Mouse (Mus musculus) gastrocnemius, postnatal 10 days (tissue): ENCODE results near the gene Nudt22. TPM values are rescaled to one million over a fixed set of nuclear protein-coding genes. Genes with fewer than 3 reads are reported as not detected.

Experiments used
- DNase-seq: peaks from one replicate; pipeline ENCODE4 v3.0.0; 2021; ENCODE audit warnings: mixed read lengths
- total RNA-seq, 2 experiments: library from RNA; stranded (reverse); gene quantifications; 2 replicates each; pipeline ENCODE4 v1.2.3; 2021

Nudt22 gene
- total RNA-seq, 2 experiments from 2014 or later: 16.6 to 21.4 TPM

DNA sequence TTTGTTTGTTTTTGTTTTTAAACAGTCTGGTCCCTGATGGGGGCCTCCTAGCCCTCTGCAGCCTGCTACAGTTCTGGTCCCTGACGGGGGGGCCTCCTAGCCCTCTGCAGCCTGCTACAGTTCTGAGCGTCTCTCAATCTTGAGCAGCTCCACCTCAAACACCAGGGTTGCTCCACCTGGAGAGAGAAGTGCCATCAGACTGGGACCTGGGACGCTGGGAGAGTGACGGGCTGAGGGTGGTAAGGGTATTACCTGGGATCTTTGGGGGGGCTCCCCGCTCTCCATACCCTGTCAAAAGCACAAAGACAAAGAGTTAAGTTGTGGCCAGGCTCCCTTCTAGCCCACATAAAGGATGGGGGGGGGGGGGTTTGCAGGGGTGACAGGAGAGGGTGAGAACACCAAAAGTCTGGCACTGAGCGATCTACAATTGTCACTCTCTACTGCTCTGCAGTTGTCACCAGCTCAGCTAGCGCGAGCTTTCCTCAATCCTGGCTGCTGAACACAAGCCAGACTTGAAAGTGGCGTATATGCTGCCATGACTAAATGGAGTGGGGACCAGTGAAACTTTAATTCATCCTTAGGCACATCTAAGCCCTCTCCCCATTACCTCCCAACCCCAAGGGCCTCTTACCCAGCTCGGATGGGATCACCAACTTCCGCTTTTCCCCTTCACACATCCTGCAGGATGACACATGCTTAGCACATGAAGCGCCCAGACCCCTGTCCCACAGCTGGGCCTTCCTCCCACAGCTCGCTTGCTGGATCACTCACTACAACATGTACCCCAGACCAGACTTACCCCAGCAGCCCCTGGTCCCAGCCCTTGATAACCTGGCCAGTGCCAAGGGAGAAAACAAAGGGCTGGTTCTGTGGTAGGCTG, 17.9 kb downstream of the Nudt22 start:
- DNase-seq: no peak

- peak; percentile 73 for DNase-seq
Observed at GRCm38 (mm10) chr19:6975537-6976521, 20.1 kb downstream of the Nudt22 start, which contains the start of gene Plcb3. Plcb3 (minus strand) TSS chr19:6976470.

DNA sequence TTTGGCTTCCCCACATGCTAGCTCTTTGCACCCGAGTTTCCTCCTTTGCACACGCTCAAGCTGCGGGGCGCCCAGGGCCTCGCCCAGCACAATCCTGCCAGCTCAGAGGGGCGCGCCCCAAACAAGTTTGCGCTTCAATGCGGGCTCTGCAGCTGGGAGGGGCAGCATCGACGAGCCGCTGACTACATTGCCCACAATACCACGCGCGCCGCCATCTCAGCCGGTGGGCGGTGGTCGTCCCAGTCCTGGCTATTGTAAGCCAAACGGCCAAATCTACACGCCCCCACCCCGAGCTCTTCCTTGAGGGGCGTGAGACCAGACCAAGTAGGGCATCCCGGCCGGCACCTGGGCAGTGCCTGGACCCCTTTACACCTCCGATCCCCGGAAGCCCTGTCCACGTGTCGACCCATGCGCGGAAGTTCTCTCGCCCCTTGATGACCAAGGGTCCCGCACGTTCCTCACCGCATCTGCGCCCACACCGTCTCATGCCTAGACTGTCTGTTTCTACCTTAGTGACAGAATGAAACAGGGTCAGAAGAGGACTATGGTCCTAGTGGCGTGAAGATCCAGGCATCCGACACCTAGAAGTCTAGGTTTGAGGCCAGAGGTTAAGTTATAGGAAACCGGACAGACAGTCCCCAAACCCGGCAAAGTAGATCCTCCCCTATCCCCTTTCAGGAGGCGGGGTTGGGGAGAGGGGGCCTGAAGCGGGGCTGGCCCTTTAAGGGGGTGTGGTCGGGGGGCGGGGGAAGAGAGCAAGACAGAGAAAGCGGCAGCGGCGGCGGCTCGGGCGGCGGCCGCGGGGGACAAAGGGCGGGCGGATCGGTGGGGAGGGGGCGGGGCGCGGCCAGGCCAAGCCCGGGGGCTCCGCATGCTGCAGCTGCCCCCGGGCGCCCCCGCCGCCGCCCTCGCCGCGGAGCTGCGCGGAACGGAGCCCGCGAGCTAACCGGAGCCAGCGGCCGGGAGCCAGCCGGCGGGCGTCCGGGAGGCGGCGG, 21.4 kb downstream of the Nudt22 start, which contains the start of gene Ppp1r14b:
TSS of gene Ppp1r14b (plus strand) at position 758 of the 995 bp plus-strand sequence.
- DNase-seq: peak; percentile 85

DNA sequence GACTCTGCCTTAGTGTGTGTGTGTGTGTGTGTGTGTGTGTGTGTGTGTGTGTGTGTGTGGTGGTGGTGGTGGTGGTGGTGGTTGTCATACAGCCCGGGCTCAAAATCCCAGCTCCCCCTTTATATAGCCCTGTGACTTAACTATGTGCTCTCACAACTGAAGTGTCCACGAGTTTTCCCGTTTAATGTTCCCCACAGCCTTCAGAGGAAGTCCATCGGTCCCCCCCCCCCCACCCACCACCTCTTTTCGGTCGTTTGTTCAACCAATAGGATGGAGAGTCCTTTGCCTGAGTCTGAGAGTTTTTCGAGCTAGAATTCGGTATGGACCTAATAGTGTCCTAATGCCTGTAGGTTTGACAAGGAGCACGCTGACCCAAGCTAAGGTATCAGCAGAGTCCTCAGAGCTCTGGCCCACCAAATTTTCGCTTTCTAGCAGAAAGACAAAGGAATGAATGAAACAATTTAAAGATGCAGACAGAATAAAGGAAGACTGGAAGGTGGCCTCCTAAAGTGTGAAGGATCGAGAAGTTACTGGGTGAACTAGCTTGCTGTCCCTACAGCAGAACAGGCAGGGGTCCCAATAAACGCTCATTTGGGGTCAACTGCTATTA, 22.2 kb downstream of the Nudt22 start:
- DNase-seq: no peak

DNA sequence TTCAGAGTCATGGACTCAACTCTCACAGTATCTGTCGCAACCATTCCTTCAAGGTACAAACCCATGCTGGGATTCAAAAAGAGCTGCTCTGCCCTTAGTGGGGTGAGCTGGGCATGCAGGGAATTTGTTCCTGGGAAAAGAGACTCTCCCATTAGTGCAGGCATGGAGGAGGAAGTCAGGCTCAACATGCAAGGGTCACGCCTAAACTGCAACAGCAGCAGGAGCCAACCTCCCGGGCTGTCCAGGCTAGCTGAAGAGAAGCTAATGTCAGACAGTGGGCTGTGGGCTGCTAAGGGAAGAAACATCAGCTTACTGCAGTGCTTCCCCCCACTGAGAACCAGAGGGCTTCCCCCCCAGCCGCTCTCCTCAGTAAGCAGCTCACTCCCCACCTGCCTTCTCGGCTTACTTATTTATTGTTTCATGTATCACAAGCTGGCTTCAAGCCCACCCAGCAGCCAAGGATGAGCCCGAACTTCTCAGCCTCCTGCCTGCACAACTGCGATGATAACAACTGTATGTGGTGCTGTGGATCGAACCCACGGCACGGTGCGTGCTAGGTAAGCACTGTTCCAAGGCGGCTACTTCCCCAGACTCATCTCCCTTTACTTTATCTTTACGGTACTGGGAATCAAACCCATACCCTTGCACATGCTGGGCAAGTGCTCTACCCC, 23.5 kb downstream of the Nudt22 start:
- no peak for DNase-seq

GRCm38 (mm10) chr19:6971644-6972043, 24.3 kb downstream of the Nudt22 start:
- no peak for DNase-seq

DNA sequence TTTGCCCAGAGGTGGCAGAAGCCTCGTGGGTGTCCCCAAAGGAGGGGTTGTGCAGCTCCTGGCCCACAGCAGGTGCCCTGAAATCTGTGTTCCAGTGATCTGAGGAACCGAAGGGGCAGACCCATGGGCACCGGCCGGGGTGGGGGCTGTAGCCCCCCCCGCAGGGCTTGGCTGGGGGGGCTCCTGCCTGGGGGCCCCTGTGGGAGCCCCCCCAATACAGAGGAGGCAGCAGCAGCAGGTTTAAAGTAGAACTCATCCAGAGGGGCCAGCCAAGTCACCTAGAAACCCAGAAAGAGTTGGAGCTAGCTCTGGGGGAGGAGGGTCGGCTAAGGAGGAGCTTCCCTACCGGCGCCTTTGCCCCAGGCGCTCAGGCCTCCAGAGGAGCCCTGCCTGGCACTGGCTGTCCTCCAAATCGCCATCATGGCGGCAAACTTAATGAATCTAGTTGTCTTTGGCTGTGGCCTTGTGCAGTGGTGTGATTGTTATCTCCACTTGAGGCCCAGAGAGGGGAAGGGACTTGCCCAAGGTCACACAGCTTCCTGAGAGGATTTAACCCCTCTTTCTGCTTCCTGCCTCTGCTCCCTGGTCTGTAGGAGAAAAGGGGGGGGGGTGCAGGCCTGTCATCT, 25.3 kb downstream of the Nudt22 start:
- no peak for DNase-seq

DNA sequence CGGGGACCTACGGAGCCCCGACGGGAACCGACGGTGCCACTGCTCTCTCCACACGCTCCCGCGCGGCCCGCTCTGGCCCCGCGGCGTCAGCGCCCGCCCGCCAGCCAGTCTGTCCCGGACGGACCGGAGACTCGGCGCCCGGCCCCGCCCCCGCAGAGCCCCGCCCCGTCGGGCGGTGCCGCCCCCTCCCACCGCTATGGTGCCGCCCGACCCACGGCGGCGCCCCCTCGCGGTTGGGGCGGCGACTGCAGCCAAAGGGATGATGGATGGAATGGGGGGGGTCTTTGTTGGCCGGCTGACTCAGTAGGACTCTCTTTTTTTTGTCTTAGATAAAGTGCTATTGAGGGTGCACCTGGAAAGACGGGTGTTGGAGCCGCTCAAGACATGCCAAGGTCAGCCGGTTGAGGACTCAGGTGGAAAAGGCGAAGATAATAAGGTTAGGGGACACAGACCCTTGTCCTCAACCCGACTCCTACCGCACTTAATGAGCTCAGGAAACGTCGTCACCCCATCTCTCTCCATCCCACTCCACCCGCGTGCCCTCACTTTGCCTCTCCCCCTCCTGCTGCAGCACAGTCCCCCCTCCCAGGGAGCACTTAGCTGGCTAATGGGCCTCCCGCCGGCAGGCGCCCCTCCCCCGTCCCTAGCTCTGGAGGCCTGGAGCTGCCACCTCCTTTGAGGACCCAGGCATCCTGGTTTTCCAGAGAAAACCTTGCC, 26.1 kb downstream of the Nudt22 start:
- DNase-seq: peak; percentile 85

DNA sequence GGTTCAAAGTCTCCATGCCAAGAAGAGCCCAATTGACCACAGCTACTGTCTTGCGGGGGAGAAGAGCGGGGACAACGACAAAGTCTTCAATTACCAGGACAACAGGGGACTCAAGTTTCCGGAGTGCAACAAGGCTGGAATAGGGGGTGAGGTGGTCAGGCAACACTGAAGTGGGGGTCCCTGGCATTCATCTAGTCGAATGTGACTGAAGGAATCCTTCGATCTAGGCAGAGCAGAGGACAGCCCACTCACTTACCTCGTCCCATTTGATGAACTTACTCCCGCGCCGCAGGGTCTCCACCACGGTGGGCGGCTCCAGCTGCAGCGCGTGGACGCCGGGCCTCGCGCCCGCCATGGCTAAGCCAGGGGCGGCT, 26.6 kb downstream of the Nudt22 start:
- DNase-seq: no peak

- DNase-seq: no peak
Observed at GRCm38 (mm10) chr19:6968491-6969271, 27.2 kb downstream of the Nudt22 start.

GRCm38 (mm10) chr19:6956461-6956860, 39.5 kb downstream of the Nudt22 start:
- no peak for DNase-seq

GRCm38 (mm10) chr19:6955424-6955823, 40.5 kb downstream of the Nudt22 start:
- DNase-seq: no peak

- DNase-seq: peak; percentile 57
Observed at GRCm38 (mm10) chr19:6954046-6954445, 41.9 kb downstream of the Nudt22 start.

DNA sequence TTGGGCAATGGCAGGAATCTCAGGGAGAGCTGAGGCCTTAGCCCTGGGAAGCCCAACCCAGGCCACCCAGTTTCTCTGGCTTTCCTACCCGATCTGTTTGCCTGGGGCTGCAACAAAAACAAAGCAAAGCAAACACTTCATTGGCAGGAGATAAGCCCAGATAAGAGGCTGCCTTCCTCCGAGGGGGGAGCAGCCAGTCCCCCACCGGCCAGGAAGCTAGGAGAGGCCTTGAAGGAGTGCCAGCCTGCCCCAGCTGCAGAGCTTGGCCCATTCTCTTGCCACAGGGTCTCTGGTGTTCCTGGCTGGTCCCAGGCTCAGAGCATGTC, 43.2 kb downstream of the Nudt22 start:
- no peak for DNase-seq

GRCm38 (mm10) chr19:6951994-6952711, 43.8 kb downstream of the Nudt22 start:
- DNase-seq: peak; percentile 81

- DNase-seq: peak; percentile 87
Observed at GRCm38 (mm10) chr19:6951381-6951968, 44.4 kb downstream of the Nudt22 start.

DNA sequence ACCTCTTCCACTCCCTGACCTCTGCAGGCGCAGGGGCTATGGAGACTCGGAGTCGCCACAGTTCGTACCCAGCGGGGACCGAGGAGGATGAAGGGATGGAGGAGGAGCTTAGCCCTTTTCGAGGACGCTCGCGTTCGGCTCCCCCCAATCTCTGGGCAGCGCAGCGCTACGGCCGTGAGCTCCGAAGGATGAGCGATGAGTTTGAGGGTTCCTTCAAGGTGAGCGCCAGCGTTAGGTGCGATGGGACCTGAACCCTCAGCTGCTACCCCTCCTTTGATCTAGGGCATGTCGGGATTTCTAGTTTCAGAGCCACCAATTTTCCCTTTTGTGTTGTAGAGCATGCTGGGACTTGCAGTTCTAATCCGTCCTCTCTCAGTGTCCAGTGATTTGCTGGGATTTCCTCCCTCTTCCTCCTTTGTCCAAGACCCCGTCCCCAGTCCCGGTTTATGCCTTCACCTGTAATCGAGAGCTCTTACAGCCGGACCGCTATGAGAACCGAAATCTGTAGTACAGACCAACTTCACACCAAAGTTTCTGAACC, 45.2 kb downstream of the Nudt22 start:
- DNase-seq: no peak
